Mouse (Mus musculus) MEL (cell line): Measurements from ENCODE around the gene Chst8.

Source experiments
- CTCF ChIP-seq, 3 experiments: IDR thresholded peaks in 2 of 3; conservative IDR thresholded peaks in 1 of 3; 2 replicates each; pipeline ENCODE4 v1.5.1; 2011 to 2012; ENCODE audit warnings: low read length in 3 of 3, low read depth in 2 of 3, mild to moderate bottlenecking in 2 of 3, improper control_type of control experiment in 1 of 3, inconsistent platforms in 1 of 3, mixed read lengths in 1 of 3, moderate library complexity in 1 of 3; ENCODE audit not compliant: control insufficient read depth in 1 of 3, insufficient read depth in 1 of 3, poor library complexity in 1 of 3, severe bottlenecking in 1 of 3
- E2F4 ChIP-seq: IDR thresholded peaks from 2 replicates; pipeline ENCODE4 v1.6.1; 2011; ENCODE audit warnings: low read depth, low read length, improper control_type of control experiment, borderline replicate concordance
- ELF1 ChIP-seq: IDR thresholded peaks from 2 replicates; pipeline ENCODE4 v1.6.1; 2014; ENCODE audit warnings: low read depth, mild to moderate bottlenecking, inconsistent platforms, low read length, improper control_type of control experiment, moderate library complexity
- EP300 ChIP-seq, 2 experiments: IDR thresholded peaks; 2 replicates each; pipeline ENCODE4 v1.6.1; 2011; ENCODE audit warnings: improper control_type of control experiment in 2 of 2, low read length in 2 of 2, low read depth in 1 of 2, mild to moderate bottlenecking in 1 of 2
- GABPA ChIP-seq: IDR thresholded peaks from 2 replicates; pipeline ENCODE4 v1.6.1; 2012; ENCODE audit warnings: low read depth, mild to moderate bottlenecking, inconsistent platforms, low read length, improper control_type of control experiment, moderate library complexity
- GATA1 ChIP-seq: IDR thresholded peaks from 2 replicates; pipeline ENCODE4 v1.6.1; 2011; ENCODE audit warnings: low read depth, low read length, improper control_type of control experiment
- HCFC1 ChIP-seq: IDR thresholded peaks from 2 replicates; pipeline ENCODE4 v1.6.1; 2012; ENCODE audit warnings: low read depth, mild to moderate bottlenecking, inconsistent platforms, low read length, improper control_type of control experiment, moderate library complexity
- MAFK ChIP-seq: IDR thresholded peaks from 2 replicates; pipeline ENCODE4 v1.6.1; 2011; ENCODE audit warnings: low read depth, mild to moderate bottlenecking, low read length, improper control_type of control experiment, borderline replicate concordance
- MAX ChIP-seq: IDR thresholded peaks from 2 replicates; pipeline ENCODE4 v1.6.1; 2011; ENCODE audit warnings: low read length, improper control_type of control experiment
- POLR2A ChIP-seq, 2 experiments: IDR thresholded peaks; 2 replicates each; pipeline ENCODE4 v1.6.1; 2011 to 2012; ENCODE audit warnings: low read length in 2 of 2, mild to moderate bottlenecking in 2 of 2, control low read depth in 1 of 2, improper control_type of control experiment in 1 of 2, low read depth in 1 of 2, moderate library complexity in 1 of 2; ENCODE audit not compliant: control insufficient read depth in 1 of 2, insufficient read depth in 1 of 2, poor library complexity in 1 of 2
- SMC3 ChIP-seq: IDR thresholded peaks from 2 replicates; pipeline ENCODE4 v1.6.1; 2011; ENCODE audit warnings: low read depth, low read length, improper control_type of control experiment
- TAL1 ChIP-seq: IDR thresholded peaks from 2 replicates; pipeline ENCODE4 v1.6.1; 2012; ENCODE audit warnings: mild to moderate bottlenecking, inconsistent platforms, low read length, moderate library complexity, mixed read lengths
- USF1 ChIP-seq: IDR thresholded peaks from 2 replicates; pipeline ENCODE4 v1.6.1; 2014; ENCODE audit warnings: low read depth, mild to moderate bottlenecking, inconsistent platforms, low read length, improper control_type of control experiment, moderate library complexity

DNA sequence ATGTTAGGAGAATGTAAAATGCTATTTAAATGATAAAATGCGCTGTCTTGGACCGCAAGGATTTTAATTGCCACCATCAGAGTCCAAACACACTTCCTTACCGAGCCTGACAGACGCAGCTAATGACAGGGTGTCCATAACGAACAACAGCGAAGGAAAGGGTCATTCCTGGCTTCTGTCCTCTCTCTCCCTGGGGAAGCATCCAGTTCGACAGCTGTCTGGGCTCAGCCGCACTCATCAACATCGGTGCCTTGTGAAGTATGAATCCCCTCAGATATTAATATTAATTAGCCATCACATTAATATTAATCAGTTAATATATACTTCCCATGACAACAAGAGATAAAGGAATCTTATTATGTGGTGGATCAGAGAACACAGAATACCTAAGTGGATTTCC is 117.6 kb downstream of the Chst8 start:
- TF ChIP-seq ELF1 (no peak), CTCF (IDR thresholded peaks at IDR 0.05 in 2 of 3, conservative IDR thresholded peaks at IDR 0.05 in 1 of 3; ENCODE audit: control insufficient read depth in 1 of 3, insufficient read depth in 1 of 3, low read depth in 2 of 3, low read length in 3 of 3, poor library complexity in 1 of 3, severe bottlenecking in 1 of 3) (no peak), EP300 (IDR thresholded peaks at IDR 0.05; ENCODE audit: low read depth in 1 of 2, low read length in 2 of 2) (no peak), HCFC1 (no peak), GATA1 (no peak), E2F4 (no peak), TAL1 (no peak), USF1 (no peak), POLR2A (IDR thresholded peaks at IDR 0.05; ENCODE audit: control insufficient read depth in 1 of 2, insufficient read depth in 1 of 2, low read depth in 1 of 2, low read length in 2 of 2, poor library complexity in 1 of 2) (no peak), GABPA (no peak), MAX (no peak), SMC3 (no peak), MAFK (no peak)
